ENCODE assay signal across 21 mouse cellular contexts in genomic region chr12:98284477-98284876, GRCm38 (mm10). TPM values are rescaled to one million over a fixed set of nuclear protein-coding genes. Genes with fewer than 3 reads are reported as not detected.
DNase-seq lines count a peak whose midpoint lies in the region; TF ChIP-seq lines count a peak whose summit lies in the region.
"Had no signal": no experiment of that assay in that cellular context is flagged by ENCODE, and none has a peak within 500 bp of the region (broad histone marks: within the 10 kb centered on the region; RNA-seq: fewer than 3 reads in every experiment).

No protein-coding gene starts in this region.

- dilution Hi-C loops in CH12.LX (cut with MboI; ENCODE audit: extremely low pct_ligation_motif_present, extremely low pct_unique_long_range_greater_than_20kb, low sequenced_read_pairs) = no loop called here

- DNase-seq in layer of hippocampus, adult 2 months (ENCODE audit: low spot score in 2 of 2) = no peak
- DNase-seq in layer of hippocampus, postnatal 36 days = no peak
- DNase-seq in CH12.LX (ENCODE audit: extremely low read depth) = peak; percentile 63
- no peak for DNase-seq in adrenal gland, adult 8-10 months
- DNase-seq in hindbrain, embryonic 10.5 days (ENCODE audit: low spot score) = no peak
- DNase-seq: adrenal gland, postnatal 10 days; adrenal gland, postnatal 25 days; B cell, adult 2 months; cerebellum, adult 11-12 months; cerebellum, adult 2 months; cerebellum, adult 9-10 months; cerebellum, postnatal 10 days; cerebellum, postnatal 25 days; forebrain, postnatal 0 days had no signal

- H3K27me3 ChIP-seq in CH12.LX (replicated peaks) = no peaks in the 10 kb centered on the region
- no peaks in the 10 kb centered on the region for H3K27me3 ChIP-seq in hindbrain, embryonic 10.5 days (ENCODE audit: insufficient read depth, poor library complexity, severe bottlenecking)
- H3K27me3 ChIP-seq: embryonic facial prominence, embryonic 12.5 days; forebrain, embryonic 13.5 days; forebrain, embryonic 15.5 days; Patski had no signal

- H3K4me3 ChIP-seq in layer of hippocampus, adult 2 months = no peak overlapping the region
- no peak overlapping the region for H3K4me3 ChIP-seq in CH12.LX (replicated peaks in 1 of 3; ENCODE audit: low read depth in 2 of 3, low read length in 2 of 3, poor library complexity in 1 of 3)
- no peak overlapping the region for H3K4me3 ChIP-seq in bone marrow macrophage, adult 2 months (ENCODE audit: insufficient read depth, low read length)
- no peak overlapping the region for H3K4me3 ChIP-seq in hindbrain, embryonic 10.5 days
- H3K4me3 ChIP-seq: embryonic facial prominence, embryonic 10.5 days; embryonic facial prominence, embryonic 12.5 days; forebrain, embryonic 13.5 days; forebrain, embryonic 15.5 days had no signal

- TF ChIP-seq CTCF in layer of hippocampus, adult 2 months (conservative IDR thresholded peaks at IDR 0.05) = no peak
- TF ChIP-seq CTCF in CH12.LX (conservative IDR thresholded peaks at IDR 0.05 in 1 of 2, IDR thresholded peaks at IDR 0.05 in 1 of 2; ENCODE audit: low read depth in 2 of 2, low read length in 2 of 2) = no peak
- no peak for TF ChIP-seq CTCF in bone marrow macrophage, adult 2 months (IDR thresholded peaks at IDR 0.05; ENCODE audit: low read depth, low read length)

- peaks cover 15 to 32% of the 10 kb centered on the region in 2 experiments; a peak in 3 of 4 replicates for H3K4me1 ChIP-seq in CH12.LX (ENCODE audit: control insufficient read depth in 1 of 2, insufficient read depth in 2 of 2)
- peaks cover 31% of the 10 kb centered on the region for H3K4me1 ChIP-seq in bone marrow macrophage, adult 2 months (ENCODE audit: control insufficient read depth, insufficient read depth, low read length)
- no peaks in the 10 kb centered on the region for H3K4me1 ChIP-seq in hindbrain, embryonic 10.5 days (replicated peaks)
- H3K4me1 ChIP-seq: embryonic facial prominence, embryonic 10.5 days; embryonic facial prominence, embryonic 12.5 days; forebrain, embryonic 13.5 days; forebrain, embryonic 15.5 days had no signal

- no peak overlapping the region for H3K9ac ChIP-seq in CH12.LX (ENCODE audit: insufficient read depth, low read depth)
- H3K9ac ChIP-seq: embryonic facial prominence, embryonic 12.5 days; forebrain, embryonic 13.5 days; forebrain, embryonic 15.5 days; forebrain, postnatal 0 days had no signal

- TF ChIP-seq RAD21 in CH12.LX (IDR thresholded peaks at IDR 0.05; ENCODE audit: low read depth, low read length) = no peak

- no peak for TF ChIP-seq POLR2A in CH12.LX (IDR thresholded peaks at IDR 0.05; ENCODE audit: low read depth, low read length)
- no peak for TF ChIP-seq POLR2A in bone marrow macrophage, adult 2 months (IDR thresholded peaks at IDR 0.05; ENCODE audit: borderline replicate concordance, low read depth, low read length)

- H3K4me2 ChIP-seq in CH12.LX (ENCODE audit: insufficient read depth, low read depth, poor library complexity, severe bottlenecking) = no peak overlapping the region
- H3K4me2 ChIP-seq: embryonic facial prominence, embryonic 12.5 days; forebrain, embryonic 13.5 days; forebrain, embryonic 15.5 days had no signal

- in situ Hi-C loops in CH12.LX (cut with MboI; ENCODE audit: low pct_ligation_motif_present, low pct_unique_long_range_greater_than_20kb, low sequenced_read_pairs) = no loop called here

- H3K36me3 ChIP-seq in CH12.LX (replicated peaks in 1 of 2; ENCODE audit: control insufficient read depth in 1 of 2, insufficient read depth in 1 of 2, low read length in 1 of 2) = no peaks in the 10 kb centered on the region
- H3K36me3 ChIP-seq in hindbrain, embryonic 10.5 days = no peaks in the 10 kb centered on the region
- H3K36me3 ChIP-seq: embryonic facial prominence, embryonic 10.5 days; embryonic facial prominence, embryonic 12.5 days; forebrain, embryonic 15.5 days had no signal

- peak; percentile 41 for TF ChIP-seq EP300 in CH12.LX (IDR thresholded peaks at IDR 0.05; ENCODE audit: low read length)

- 85% methylated on average over 3 of the region's 3 CpGs for WGBS in hindbrain, embryonic 10.5 days

- H3K79me2 ChIP-seq in CH12.LX (replicated peaks; ENCODE audit: control insufficient read depth, extremely low read depth, insufficient read depth, poor library complexity, severe bottlenecking) = no peaks in the 10 kb centered on the region

- H3K27ac ChIP-seq in layer of hippocampus, adult 2 months = 0 out of 2 replicates have a peak overlapping the region, but pooled peaks have one; percentile 18
- peak overlapping the region; percentile 45 for H3K27ac ChIP-seq in CH12.LX (ENCODE audit: insufficient read depth, low read depth)
- H3K27ac ChIP-seq in bone marrow macrophage, adult 2 months (ENCODE audit: insufficient read depth, low read depth, low read length) = peak overlapping the region; percentile 31
- H3K27ac ChIP-seq in hindbrain, embryonic 10.5 days = no peak overlapping the region
- H3K27ac ChIP-seq: embryonic facial prominence, embryonic 10.5 days; embryonic facial prominence, embryonic 12.5 days; forebrain, embryonic 13.5 days; forebrain, embryonic 15.5 days had no signal

- peaks cover 19% of the 10 kb centered on the region for H3K9me3 ChIP-seq in CH12.LX (replicated peaks; ENCODE audit: low read length)
- H3K9me3 ChIP-seq in hindbrain, embryonic 10.5 days = no peaks in the 10 kb centered on the region
- H3K9me3 ChIP-seq: embryonic facial prominence, embryonic 10.5 days; embryonic facial prominence, embryonic 12.5 days; forebrain, embryonic 13.5 days; forebrain, embryonic 15.5 days had no signal

TF ChIP-seq in CH12.LX, 34 proteins besides CTCF, POLR2A, EP300 and RAD21:
- TF ChIP-seq ZNF384 (IDR thresholded peaks at IDR 0.05; ENCODE audit: low read depth, low read length) (0 out of 2 replicates have a peak, but pooled peaks have one; percentile 11), ELF1 (IDR thresholded peaks at IDR 0.05; ENCODE audit: low read depth, low read length) (no peak), JUND (conservative IDR thresholded peaks at IDR 0.05; ENCODE audit: low read depth, low read length) (0 out of 2 replicates have a peak, but pooled peaks have one; percentile 27)
TF ChIP-seq in CH12.LX: peak in this region for 2.

RNA-seq across cellular contexts. Expression of gene Gpr65, which starts 16.0 kb away (rescaled TPM):
- total RNA-seq in layer of hippocampus, adult 2 months (2021) = not detected
- total RNA-seq in layer of hippocampus, postnatal 36 days (2021) = not detected
- total RNA-seq in CH12.LX (2012; rRNA removed) (31.0 and 31.9 TPM in 2 replicates), CH12.LX (2014; rRNA removed) (80.3 and 84.1 TPM in 2 replicates)
- 72.6 and 80.5 TPM in 2 replicates for polyA plus RNA-seq in CH12.LX (2012; ENCODE audit: insufficient read length, low read depth)
- 120 and 122 TPM in 2 replicates for polyA plus RNA-seq in bone marrow macrophage, adult 2 months (2012; ENCODE audit: insufficient read depth, insufficient read length, missing spikeins)
- 1 to 10 TPM; 1.4 to 3.8 (median 2.9) TPM for total RNA-seq in adrenal gland, adult 8-10 months (2022)
- polyA plus RNA-seq in hindbrain, embryonic 10.5 days (2016; fragmentation: Nextera tagmentation; extraction: Ambion mirVana) = 0.25 and 0.64 TPM in 2 replicates
- total RNA-seq: MEL had no signal
- polyA plus RNA-seq: Patski had no signal

RNA-seq across cellular contexts. Expression of gene Galc, which starts 25.2 kb away (rescaled TPM):
- total RNA-seq in layer of hippocampus, adult 2 months (2021) = 10 to 100 TPM; 24.9 to 27.5 TPM
- 10 to 100 TPM; 23.7 to 24.9 TPM for total RNA-seq in layer of hippocampus, postnatal 36 days (2021)
- total RNA-seq in CH12.LX (2012; rRNA removed) (4.7 and 6.4 TPM in 2 replicates), CH12.LX (2014; rRNA removed) (1.6 and 1.8 TPM in 2 replicates)
- polyA plus RNA-seq in CH12.LX (2012; ENCODE audit: insufficient read length, low read depth) = 8.6 and 9.1 TPM in 2 replicates
- polyA plus RNA-seq in bone marrow macrophage, adult 2 months (2012; ENCODE audit: insufficient read depth, insufficient read length, missing spikeins) = 87.4 and 99.3 TPM in 2 replicates
- 10 to 100 TPM; 12.9 to 19.5 (median 15.9) TPM for total RNA-seq in adrenal gland, adult 8-10 months (2022)
- 12.8 and 13.9 TPM in 2 replicates for polyA plus RNA-seq in hindbrain, embryonic 10.5 days (2016; fragmentation: Nextera tagmentation; extraction: Ambion mirVana)
- total RNA-seq: MEL had no signal

Comparison
In these comparisons a context has a peak if more than half of its experiments do, and no peak if none do; other contexts are left out.
1. RNA of gene Gpr65, which starts 16.0 kb away (total RNA-seq): 31.0 to 84.1 TPM in CH12.LX; 1.4 to 3.8 TPM in adrenal gland, adult 8-10 months, not detected in layer of hippocampus, adult 2 months and not detected in layer of hippocampus, postnatal 36 days; every median in the first group is over 4 times any median in the second.